Mouse (Mus musculus) urinary bladder, postnatal 36 days (tissue): ENCODE results near the gene Prkd1.

ENCODE experiments used
- DNase-seq, 2 experiments: peaks; one replicate each; pipeline ENCODE4 v3.0.0; 2022; ENCODE audit warnings: low spot score in 2 of 2, mixed read lengths in 1 of 2

The Prkd1 gene

DNA sequence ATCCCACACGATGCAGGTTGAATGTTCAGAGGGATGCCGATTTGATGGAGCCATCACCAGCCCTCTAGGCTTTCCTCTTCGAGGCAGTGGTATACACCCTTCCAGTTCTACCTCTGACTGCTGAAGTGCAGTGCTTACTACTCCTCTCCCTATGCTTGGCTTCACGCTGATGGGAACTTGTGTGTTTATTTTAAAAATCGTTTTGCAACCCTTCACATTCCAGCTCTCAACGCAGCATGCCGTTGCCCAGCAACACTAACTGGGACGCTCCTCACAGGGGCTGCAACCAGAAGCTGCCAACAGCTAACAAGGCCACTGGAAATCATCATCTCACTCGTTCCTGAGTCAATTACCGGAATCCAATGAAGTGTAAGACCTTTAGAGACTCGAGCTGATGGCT is 296.5 kb downstream of the Prkd1 start:
- DNase-seq: no peak

DNA sequence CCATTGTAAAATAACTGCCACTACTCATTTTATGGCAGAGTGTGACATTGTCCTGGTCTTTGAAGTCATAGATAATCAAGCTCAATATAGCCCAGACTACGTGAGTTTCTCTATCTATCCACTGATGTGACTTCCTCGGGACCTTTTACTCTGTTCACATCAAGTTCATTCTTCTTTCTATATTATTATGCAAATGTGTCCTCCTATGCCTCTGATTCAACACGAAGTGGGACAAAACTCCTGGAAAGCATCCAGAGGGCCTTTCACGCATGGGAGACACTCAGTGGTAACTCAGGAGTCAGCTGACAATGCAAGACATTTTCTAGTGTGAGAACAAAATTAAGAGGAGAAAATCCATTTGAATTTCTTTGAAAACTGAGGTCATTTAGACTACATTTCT is 315.7 kb downstream of the Prkd1 start:
- no peak for DNase-seq

DNA sequence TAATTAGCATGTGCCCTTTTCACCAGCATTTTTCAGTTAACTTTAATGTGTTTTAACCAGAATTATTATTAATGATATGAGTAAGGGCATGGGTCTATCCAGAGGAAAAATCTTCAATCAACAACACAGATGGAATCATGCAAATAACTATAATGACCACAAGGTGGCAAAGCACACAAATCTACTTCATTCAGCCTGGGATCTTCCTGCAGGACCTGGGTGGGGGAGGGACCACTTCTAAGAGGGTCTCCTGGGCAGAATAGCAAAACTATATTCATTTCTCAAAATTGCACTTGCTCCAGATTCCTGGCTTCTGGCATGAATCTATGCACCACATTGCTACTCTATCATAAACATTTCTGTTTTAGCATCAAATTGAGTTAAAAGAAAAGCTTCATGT is 334.3 kb downstream of the Prkd1 start:
- no peak for DNase-seq

DNA sequence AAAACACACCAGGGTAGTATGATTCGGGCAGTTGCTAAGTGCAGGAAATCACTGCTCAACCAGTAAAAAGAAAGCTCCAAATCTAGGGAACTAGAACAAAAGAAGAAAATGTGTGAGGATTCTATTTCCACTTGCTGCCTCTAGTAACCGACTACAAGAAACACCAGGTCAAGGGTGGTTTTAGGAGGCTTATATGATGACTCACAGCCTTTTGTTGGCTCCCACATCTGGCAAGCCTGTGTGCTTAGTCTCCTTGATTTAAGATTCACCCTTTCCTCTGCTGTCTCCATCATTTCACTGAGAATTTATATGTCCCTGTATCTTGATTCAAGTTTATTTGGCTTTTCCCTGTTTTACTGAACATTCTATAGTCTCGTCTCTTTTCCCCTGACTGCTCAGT is 339.6 kb downstream of the Prkd1 start:
- no peak for DNase-seq

GRCm38 (mm10) chr12:50301334-50301733 is 347.6 kb downstream of the Prkd1 start:
- no peak for DNase-seq

DNA sequence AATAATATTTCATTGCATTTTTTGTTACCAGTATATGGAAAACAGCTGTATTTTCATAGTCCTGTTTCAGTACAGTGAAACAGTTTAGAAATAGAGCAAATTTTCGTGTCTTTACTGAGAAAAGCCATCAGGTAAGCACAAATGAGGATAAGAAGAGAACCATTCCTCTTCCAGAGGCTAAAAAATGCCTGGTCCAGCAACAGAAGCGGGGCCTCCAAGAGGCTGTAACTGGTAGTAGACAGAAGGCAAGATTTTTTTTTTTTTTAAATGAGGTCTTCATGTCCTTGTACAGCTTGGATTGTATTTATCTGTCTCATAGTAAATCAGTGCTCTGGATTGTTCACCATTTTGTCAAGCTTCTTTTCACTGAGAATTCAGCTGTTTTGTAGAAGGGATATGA is 352.8 kb downstream of the Prkd1 start:
- no peak for DNase-seq

DNA sequence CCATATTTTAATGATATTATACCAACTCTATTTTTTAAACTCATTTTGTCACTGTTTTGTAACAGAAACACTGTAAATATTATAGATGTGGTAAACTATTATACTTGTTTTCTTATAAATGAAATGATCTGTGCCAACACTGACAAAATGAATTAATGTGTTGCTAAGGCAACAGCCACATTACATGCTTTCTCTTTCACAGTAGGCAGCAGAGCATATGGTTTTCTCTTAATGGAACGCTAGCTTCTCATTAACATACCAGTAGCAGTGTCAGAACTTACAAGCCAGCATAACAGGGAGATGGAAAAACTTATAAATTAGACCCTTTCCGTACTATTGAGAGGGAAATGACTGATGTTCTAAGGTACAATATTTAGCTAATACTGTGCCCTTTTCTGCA is 353.3 kb downstream of the Prkd1 start:
- no peak for DNase-seq

DNA sequence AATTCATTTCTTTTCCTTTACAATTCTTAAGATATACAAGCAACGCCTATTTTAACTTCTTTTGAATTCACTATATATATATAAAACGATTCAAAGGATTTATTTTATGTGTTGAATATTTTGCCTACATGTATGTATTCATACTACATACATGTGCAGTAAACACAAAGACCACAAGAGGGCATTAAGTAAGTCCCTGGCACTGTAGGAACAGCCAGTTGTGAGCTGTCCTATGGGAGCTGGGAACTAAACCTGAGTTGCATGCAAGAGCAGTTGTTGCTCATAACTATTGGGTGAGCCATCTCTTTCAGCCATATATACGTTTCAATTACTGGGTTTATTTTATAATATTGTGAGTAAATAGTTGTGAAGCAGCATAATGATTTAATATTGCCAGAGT is 356.1 kb downstream of the Prkd1 start:
- DNase-seq: no peak
